Mouse (Mus musculus) neural tube, embryonic 14.5 days (tissue): ENCODE measurements at regions not wholly inside any gene's neighbourhood (a gene's known extent, or its start where the extent isn't known, plus 50 kb on each side); places are given as distances from the start of the nearest gene placed in this dataset.

Experiments
- ATAC-seq: fragments of 200-750 bp; cut with Nextera tagmentation; 2 replicates; pipeline ENCODE4 v1.8.0; 2017; ENCODE audit warnings: low read depth, mild to moderate bottlenecking, moderate TSS enrichment, moderate library complexity
- H3K27ac ChIP-seq: fragments of 300-500 bp; sonication (generic); 2 replicates; pipeline ENCODE4 v1.5.1; 2014; ENCODE audit warnings: low read depth, mild to moderate bottlenecking, control low read depth, low read length, moderate library complexity, mixed read lengths
- H3K27me3 ChIP-seq: fragments of 300-500 bp; sonication (generic); 2 replicates; pipeline ENCODE4 v1.6.1; 2014; ENCODE audit warnings: low read length; ENCODE audit not compliant: control insufficient read depth, insufficient read depth
- H3K36me3 ChIP-seq: fragments of 300-500 bp; sonication (generic); 2 replicates; pipeline ENCODE4 v1.6.1; 2014; ENCODE audit warnings: low read length, mixed read lengths; ENCODE audit not compliant: control insufficient read depth, insufficient read depth
- H3K4me1 ChIP-seq: fragments of 300-500 bp; sonication (generic); 2 replicates; pipeline ENCODE4 v1.6.1; 2014; ENCODE audit warnings: low read length; ENCODE audit not compliant: control insufficient read depth, insufficient read depth
- H3K4me2 ChIP-seq: fragments of 300-500 bp; sonication (generic); 2 replicates; pipeline ENCODE4 v1.6.1; 2014; ENCODE audit warnings: mild to moderate bottlenecking, low read depth, low read length, control low read depth
- H3K4me3 ChIP-seq: fragments of 300-500 bp; sonication (generic); 2 replicates; pipeline ENCODE4 v1.5.1; 2014; ENCODE audit warnings: low read depth, low read length, control low read depth, mixed read lengths
- H3K9ac ChIP-seq: fragments of 300-500 bp; sonication (generic); replicated peaks from 2 replicates; pipeline ENCODE4 v1.6.1; 2014; ENCODE audit warnings: low read depth, mild to moderate bottlenecking, control low read depth, low read length, mixed read lengths
- H3K9me3 ChIP-seq: fragments of 300-500 bp; sonication (generic); 2 replicates; pipeline ENCODE4 v1.6.1; 2016; ENCODE audit warnings: low read length; ENCODE audit not compliant: control insufficient read depth
- WGBS: fragments of 180-500 bp; shearing (Covaris S2); extraction: QIAGEN DNeasy Blood & Tissue Kit; methylation state at CpG from one replicate; pipeline ENCODE4 v1.1.7; 2014; 5-methylcytosine and 5-hydroxymethylcytosine counted together

DNA sequence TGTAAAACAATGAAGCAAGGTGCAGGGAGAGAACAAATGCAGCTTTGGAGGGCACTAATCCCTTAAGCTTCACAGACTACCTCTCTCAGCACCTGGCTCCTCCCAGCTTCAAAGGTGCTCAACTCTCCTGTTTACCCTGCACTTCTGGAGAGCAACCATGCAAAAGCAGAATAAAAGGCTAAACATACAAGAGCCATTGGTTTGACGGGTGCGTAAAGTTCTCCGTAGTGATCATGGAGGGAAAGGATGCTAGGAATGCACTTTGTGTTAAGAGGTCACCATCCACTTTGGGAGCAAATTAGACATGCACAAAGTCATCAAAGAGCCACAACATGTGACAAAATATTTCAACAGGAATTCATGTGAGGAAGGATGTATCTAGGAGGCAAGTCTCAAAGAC is 156.1 kb downstream of the Adamts15 start:
- H3K36me3 ChIP-seq: no peaks in the 10 kb centered on the region
- no peak for ATAC-seq
- H3K4me1 ChIP-seq: no peaks in the 10 kb centered on the region
- H3K9me3 ChIP-seq: no peaks in the 10 kb centered on the region
- H3K27ac ChIP-seq: no peak overlapping the region
- no peaks in the 10 kb centered on the region for H3K27me3 ChIP-seq
- H3K4me3 ChIP-seq: no peak overlapping the region
- WGBS: 72% methylated on average over 3 of the region's 3 CpGs
- no peak overlapping the region for H3K9ac ChIP-seq
- no peak overlapping the region for H3K4me2 ChIP-seq

DNA sequence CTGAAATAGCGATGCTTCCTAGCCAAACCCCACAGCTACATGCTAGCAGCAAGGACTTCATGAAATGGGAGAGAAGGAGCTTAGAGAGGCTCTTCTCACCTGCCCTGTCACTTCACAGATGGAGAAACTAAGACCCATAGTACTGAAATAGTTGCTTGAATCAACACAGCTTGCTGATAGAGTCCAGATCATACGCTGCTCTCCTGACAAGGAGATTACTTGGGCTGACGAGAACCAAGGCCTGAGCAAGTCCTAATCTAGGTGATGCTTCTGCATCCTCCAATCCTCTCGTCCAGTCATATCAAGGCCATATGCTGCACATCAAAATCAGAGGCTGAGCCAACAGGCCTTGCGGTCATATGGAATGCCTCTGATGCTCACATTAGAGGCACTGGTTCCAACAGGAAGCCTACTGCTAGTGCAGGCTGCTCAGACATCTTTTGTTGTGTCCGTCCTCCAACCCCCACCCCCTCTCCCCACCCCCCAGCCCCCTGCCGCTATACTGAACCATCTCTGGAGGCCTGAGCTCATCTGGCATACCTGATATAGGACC is 157.2 kb downstream of the Adamts15 start:
- no peak overlapping the region for H3K4me2 ChIP-seq
- no peaks in the 10 kb centered on the region for H3K36me3 ChIP-seq
- H3K9ac ChIP-seq: no peak overlapping the region
- no peaks in the 10 kb centered on the region for H3K4me1 ChIP-seq
- H3K27ac ChIP-seq: no peak overlapping the region
- H3K9me3 ChIP-seq: no peaks in the 10 kb centered on the region
- 70% methylated on average over 7 of the region's 7 CpGs for WGBS
- H3K4me3 ChIP-seq: no peak overlapping the region
- H3K27me3 ChIP-seq: no peaks in the 10 kb centered on the region
- ATAC-seq: no peak

- no peak overlapping the region for H3K27ac ChIP-seq
- ATAC-seq: no peak
- WGBS: 83% methylated on average over 1 of the region's 1 CpGs
- H3K9me3 ChIP-seq: no peaks in the 10 kb centered on the region
- no peak overlapping the region for H3K4me2 ChIP-seq
- H3K27me3 ChIP-seq: no peaks in the 10 kb centered on the region
- no peak overlapping the region for H3K4me3 ChIP-seq
- H3K36me3 ChIP-seq: no peaks in the 10 kb centered on the region
- H3K9ac ChIP-seq: no peak overlapping the region
- H3K4me1 ChIP-seq: no peaks in the 10 kb centered on the region
These were observed 159.3 kb downstream of the Adamts15 start for GRCm38 (mm10) chr9:30762913-30763312.

DNA sequence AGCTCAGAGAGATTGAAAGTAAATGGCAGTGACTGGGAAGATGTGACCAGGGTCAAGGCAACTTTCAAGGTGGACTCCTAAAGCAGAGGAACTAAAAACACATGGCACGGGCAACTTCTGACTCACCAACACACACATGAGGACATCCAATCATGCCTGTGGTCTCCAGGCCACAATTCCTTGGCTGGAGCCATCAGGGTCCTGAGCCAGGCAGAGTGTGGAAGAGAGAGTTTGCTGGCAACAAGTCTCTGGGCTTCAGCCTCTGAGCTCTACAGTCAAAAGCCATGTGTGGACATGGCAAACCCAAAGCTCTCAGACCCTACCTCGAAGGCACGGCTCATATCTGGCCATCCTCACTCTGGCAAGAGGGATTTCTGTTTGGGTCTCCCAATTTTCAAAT is 164.1 kb downstream of the Adamts15 start:
- Histone ChIP-seq H3K9me3 (no peaks in the 10 kb centered on the region), H3K4me2 (no peak overlapping the region), H3K4me1 (no peaks in the 10 kb centered on the region), H3K36me3 (no peaks in the 10 kb centered on the region), H3K27me3 (no peaks in the 10 kb centered on the region), H3K27ac (no peak overlapping the region), H3K4me3 (no peak overlapping the region), H3K9ac (no peak overlapping the region)
- WGBS: 94% methylated on average over 3 of the region's 3 CpGs
- no peak for ATAC-seq

- Histone ChIP-seq H3K4me2 (no peak overlapping the region), H3K4me1 (no peaks in the 10 kb centered on the region), H3K4me3 (no peak overlapping the region), H3K9me3 (no peaks in the 10 kb centered on the region), H3K27me3 (no peaks in the 10 kb centered on the region), H3K36me3 (no peaks in the 10 kb centered on the region), H3K9ac (no peak overlapping the region), H3K27ac (no peak overlapping the region)
- WGBS: 94% methylated on average over 8 of the region's 8 CpGs
- ATAC-seq: no peak
These were observed 164.8 kb downstream of the Adamts15 start for GRCm38 (mm10) chr9:30757406-30757805.

DNA sequence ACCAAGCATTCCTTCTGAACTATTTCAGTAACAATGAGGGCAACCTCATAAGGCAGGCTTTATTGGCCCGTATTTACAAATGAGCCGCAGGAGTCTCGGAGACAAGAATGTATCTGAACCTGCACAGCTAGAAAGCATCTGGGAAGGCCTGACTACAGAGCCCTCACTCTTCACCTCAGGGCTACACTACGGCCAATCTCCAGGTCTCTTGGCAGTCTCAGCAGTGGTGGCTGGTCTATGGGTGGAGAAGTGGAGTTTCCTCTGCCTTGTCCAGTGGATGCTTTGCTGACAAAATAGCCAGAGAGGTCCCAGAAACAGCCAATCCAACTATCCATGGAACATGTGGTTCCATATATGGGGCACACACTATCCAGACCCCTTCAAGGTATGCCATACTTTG is 165.5 kb downstream of the Adamts15 start:
- no peaks in the 10 kb centered on the region for H3K36me3 ChIP-seq
- H3K4me1 ChIP-seq: no peaks in the 10 kb centered on the region
- no peaks in the 10 kb centered on the region for H3K9me3 ChIP-seq
- H3K27ac ChIP-seq: no peak overlapping the region
- no peak overlapping the region for H3K4me2 ChIP-seq
- H3K9ac ChIP-seq: no peak overlapping the region
- ATAC-seq: no peak
- WGBS: 71% methylated on average over 4 of the region's 4 CpGs
- H3K27me3 ChIP-seq: no peaks in the 10 kb centered on the region
- no peak overlapping the region for H3K4me3 ChIP-seq

DNA sequence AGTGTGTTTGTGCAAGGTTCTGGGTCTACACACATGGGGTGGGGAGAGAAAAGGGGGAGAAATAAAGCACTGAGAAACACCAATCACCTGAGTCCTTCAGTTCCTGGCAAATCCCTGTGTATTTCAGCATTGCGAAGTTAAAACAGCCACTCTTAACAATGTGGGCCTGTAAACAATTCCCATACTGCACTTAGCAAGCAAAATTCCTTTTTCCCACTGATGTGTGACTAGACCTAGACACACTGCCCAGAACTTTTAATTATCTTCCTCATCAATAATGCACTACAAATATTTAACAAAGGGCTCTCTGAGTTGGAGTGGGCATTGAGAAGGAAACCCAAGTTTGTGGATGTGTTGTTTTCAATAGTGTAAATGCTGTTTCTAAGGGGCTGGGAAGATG is 166.7 kb downstream of the Adamts15 start:
- Histone ChIP-seq H3K9me3 (no peaks in the 10 kb centered on the region), H3K27me3 (no peaks in the 10 kb centered on the region), H3K4me2 (no peak overlapping the region), H3K36me3 (no peaks in the 10 kb centered on the region), H3K27ac (no peak overlapping the region), H3K4me3 (no peak overlapping the region), H3K4me1 (no peaks in the 10 kb centered on the region), H3K9ac (no peak overlapping the region)
- no peak for ATAC-seq
- WGBS: 94% methylated on average over 1 of the region's 1 CpGs

- 91% methylated on average over 5 of the region's 5 CpGs for WGBS
- Histone ChIP-seq H3K27ac (no peak overlapping the region), H3K27me3 (no peaks in the 10 kb centered on the region), H3K9me3 (no peaks in the 10 kb centered on the region), H3K36me3 (no peaks in the 10 kb centered on the region), H3K9ac (no peak overlapping the region), H3K4me1 (no peaks in the 10 kb centered on the region), H3K4me2 (no peak overlapping the region), H3K4me3 (no peak overlapping the region)
- ATAC-seq: no peak
These were observed 167.4 kb downstream of the Adamts15 start for GRCm38 (mm10) chr9:30754826-30755225.

DNA sequence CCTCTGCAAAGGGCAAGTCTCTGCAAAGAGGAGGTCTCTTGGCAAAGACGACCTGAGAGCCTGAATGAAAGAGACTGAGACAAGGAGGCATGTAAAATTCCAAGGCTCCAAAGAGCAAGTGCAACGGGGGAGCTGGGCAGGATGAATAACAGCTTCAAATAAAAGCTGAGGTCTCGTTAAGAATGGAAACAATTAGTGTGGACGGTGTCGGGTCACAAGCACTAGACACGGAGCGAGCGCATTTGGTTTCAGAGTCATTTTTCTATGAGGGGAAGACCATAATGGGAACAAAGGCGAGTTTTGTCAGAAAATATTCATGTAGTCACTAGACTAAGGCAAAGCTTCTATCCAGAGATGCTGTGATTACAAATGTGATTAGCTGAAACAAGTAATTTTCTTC is 178.8 kb downstream of the Adamts15 start:
- 17% methylated on average over 9 of the region's 9 CpGs for WGBS
- H3K4me1 ChIP-seq: no peaks in the 10 kb centered on the region
- no peaks in the 10 kb centered on the region for H3K36me3 ChIP-seq
- H3K9me3 ChIP-seq: no peaks in the 10 kb centered on the region
- H3K27me3 ChIP-seq: no peaks in the 10 kb centered on the region
- no peak overlapping the region for H3K4me2 ChIP-seq
- no peak overlapping the region for H3K4me3 ChIP-seq
- H3K9ac ChIP-seq: no peak overlapping the region
- no peak for ATAC-seq
- no peak overlapping the region for H3K27ac ChIP-seq
